Mouse (Mus musculus): ENCODE measurements around the gene Gm20821. TPM values are rescaled to one million over a fixed set of nuclear protein-coding genes. Genes with fewer than 3 reads are reported as not detected.

Gene Gm20821
- polyA plus RNA-seq (2014; fragmentation: Illumina TruSeq; extraction: RNeasy Lipid Tissue Mini Kit (QIAGEN cat#74804); ENCODE audit: low read depth, low replicate concordance): not detected

GRCm38 (mm10) chrY:9781504-9781903, at the start of gene Gm20821:
Gene Gm20821 (plus strand): TSS chrY:9781804.

